Comparison of ENCODE assay signal across 18 mouse cellular contexts in genomic region chr8:87230096-87230495, GRCm38 (mm10).
"Had no signal": no experiment of that assay in that cellular context is flagged by ENCODE, and none has a peak within 500 bp of the region (broad histone marks: within the 10 kb centered on the region; RNA-seq: fewer than 3 reads in every experiment).

No protein-coding gene starts in this region.

- H3K27ac ChIP-seq: kidney, postnatal 0 days; layer of hippocampus, adult 2 months; limb, embryonic 10.5 days; limb, embryonic 13.5 days; liver, embryonic 12.5 days; liver, embryonic 15.5 days; lung, embryonic 15.5 days; stomach, postnatal 0 days had no signal

- H3K4me1 ChIP-seq: liver, embryonic 12.5 days; liver, embryonic 15.5 days; megakaryocyte, embryonic 14.5 days had no signal

- H3K4me2 ChIP-seq: limb, embryonic 13.5 days; liver, embryonic 12.5 days; liver, embryonic 15.5 days; lung, embryonic 15.5 days; midbrain, embryonic 11.5 days had no signal

- ATAC-seq: liver, embryonic 12.5 days had no signal

- H3K27me3 ChIP-seq: liver, embryonic 12.5 days; liver, embryonic 15.5 days; lung, embryonic 15.5 days; megakaryocyte, embryonic 14.5 days had no signal

- H3K9me3 ChIP-seq: limb, embryonic 10.5 days; limb, embryonic 13.5 days; liver, embryonic 12.5 days; liver, embryonic 15.5 days; lung, embryonic 15.5 days had no signal

- DNase-seq: kidney, postnatal 25 days; layer of hippocampus, adult 9-11 months; liver; lung, adult 18-20 months; lung, postnatal 10 days; lung, postnatal 36 days; thymus, adult 2 months; thymus, postnatal 25 days had no signal

- H3K9ac ChIP-seq: limb, embryonic 13.5 days; liver, embryonic 12.5 days; liver, embryonic 15.5 days; lung, embryonic 15.5 days had no signal

- H3K4me3 ChIP-seq: layer of hippocampus, adult 2 months; limb, embryonic 10.5 days; limb, embryonic 13.5 days; liver, embryonic 12.5 days; liver, embryonic 15.5 days; lung, embryonic 15.5 days; megakaryocyte, embryonic 14.5 days had no signal

- H3K36me3 ChIP-seq: limb, embryonic 10.5 days; limb, embryonic 13.5 days; liver, embryonic 12.5 days; liver, embryonic 15.5 days; lung, embryonic 15.5 days had no signal
